Mouse (Mus musculus) 3134 (cell line): ENCODE measurements around the gene Efr3b.

Experiments used
- DNase-seq: peaks from one replicate; pipeline ENCODE4 v3.0.0-alpha.2; 2011; ENCODE audit warnings: low spot score; ENCODE audit not compliant: insufficient read length; ENCODE audit errors: extremely low read depth

The Efr3b gene

GRCm38 (mm10) chr12:3915852-3916251, 122.9 kb downstream of the Efr3b start:
- DNase-seq, result no peak
